Mouse (Mus musculus) thymus, postnatal 36 days (tissue): ENCODE measurements around the gene Gm20388.

ENCODE experiments used
- DNase-seq, 2 experiments: peaks; one replicate each; pipeline ENCODE4 v3.0.0; 2022; ENCODE audit warnings: mixed read lengths in 2 of 2

Gene Gm20388

DNA sequence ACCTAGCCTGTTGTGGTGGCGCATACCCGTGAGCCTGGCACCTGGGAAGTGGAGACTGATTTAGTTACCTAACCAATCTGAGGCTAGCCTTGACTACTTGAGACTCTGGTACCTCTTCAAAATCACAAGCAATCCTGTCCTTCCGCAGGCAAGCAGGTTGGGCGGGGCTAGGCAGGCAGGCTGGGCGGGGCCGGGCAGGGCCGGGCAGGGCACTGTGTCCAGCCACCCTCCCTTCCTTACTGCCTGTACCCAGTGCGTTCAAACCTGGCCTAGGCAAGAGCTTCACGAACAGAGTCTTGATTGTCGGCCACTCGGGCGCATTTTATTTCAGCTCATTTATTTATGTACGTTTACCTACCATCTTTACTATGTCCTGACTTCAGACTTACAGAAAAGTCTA lies 2949.2 kb downstream of the Gm20388 start:
- no peak for DNase-seq

DNA sequence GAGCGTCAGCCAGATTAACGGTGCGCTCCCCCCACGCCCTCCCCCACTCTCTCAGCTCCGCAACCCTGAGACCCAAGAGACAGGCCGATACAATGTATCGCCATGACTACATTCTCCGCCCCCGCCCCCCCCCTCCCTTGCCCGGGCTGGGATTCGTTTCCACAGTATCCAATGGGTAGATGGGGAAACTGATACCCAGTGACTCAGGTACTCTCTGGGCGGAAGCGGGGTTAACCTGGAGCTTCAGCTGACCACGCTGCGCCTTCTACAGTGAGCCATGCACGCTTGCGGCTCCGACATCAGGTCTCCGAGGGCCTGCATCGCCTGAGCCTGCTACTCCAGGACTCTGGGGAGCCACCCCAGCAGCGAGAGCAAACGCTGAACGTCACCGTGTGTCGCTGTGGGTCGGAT lies 2954.1 kb downstream of the Gm20388 start:
- no peak for DNase-seq

DNA sequence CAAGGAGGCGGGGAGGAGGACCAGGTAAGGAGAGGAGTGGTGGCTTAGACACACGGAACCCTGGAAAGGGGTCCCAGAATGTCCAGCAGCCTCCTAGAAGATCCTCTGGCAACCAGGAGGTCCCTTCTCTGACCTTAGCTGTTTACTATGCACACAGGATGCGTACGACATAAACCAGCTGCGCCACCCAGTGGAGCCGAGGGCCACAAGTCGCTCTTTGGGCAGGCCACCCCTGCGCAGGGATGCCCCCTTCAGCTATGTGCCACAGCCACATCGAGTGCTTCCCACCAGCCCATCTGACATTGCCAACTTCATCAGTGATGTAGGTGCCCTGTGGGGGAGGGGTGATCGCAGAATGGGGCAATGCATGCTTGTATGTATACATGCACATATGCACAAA lies 2954.8 kb downstream of the Gm20388 start:
- peak; percentile 48 to 56 for DNase-seq

DNA sequence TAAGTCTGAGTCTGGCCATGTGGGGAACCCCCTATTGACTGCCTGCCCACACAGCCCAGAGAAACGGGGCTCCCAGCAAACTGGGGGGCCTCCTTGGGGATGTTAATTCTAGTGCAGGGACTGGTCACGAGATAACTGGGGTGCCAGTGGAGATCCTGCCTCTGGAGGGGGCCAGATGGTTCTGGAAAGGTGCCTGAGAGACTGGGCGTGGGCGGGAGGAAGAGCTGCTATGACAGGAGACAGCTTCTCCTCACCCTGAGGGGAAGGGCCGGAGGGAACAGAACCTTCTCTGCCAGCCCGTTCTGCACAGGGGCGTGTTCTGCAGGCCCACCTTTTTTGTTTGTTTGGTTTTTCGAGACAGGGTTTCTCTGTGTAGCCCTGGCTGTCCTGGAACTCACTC lies 2955.6 kb downstream of the Gm20388 start:
- no peak for DNase-seq

DNA sequence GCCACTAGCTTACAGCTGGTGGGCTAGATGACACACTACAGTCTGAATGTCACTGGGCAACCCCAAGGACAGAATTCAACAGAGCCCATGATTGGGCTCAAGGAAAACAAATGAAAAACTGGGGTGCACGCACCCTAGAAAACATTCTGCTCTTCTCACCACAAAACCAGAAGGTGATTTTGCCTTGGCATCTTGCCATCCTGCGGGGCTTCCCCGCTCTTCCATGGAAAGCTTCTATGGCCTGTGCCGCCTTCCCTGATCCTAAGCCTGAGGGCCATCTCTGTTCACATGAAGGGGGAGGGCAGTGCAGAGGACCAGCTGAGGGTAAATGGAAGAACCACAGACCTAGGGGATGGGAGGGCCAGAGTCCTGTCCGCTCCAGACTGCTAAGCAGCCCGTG lies 2957.3 kb downstream of the Gm20388 start:
- no peak for DNase-seq

DNA sequence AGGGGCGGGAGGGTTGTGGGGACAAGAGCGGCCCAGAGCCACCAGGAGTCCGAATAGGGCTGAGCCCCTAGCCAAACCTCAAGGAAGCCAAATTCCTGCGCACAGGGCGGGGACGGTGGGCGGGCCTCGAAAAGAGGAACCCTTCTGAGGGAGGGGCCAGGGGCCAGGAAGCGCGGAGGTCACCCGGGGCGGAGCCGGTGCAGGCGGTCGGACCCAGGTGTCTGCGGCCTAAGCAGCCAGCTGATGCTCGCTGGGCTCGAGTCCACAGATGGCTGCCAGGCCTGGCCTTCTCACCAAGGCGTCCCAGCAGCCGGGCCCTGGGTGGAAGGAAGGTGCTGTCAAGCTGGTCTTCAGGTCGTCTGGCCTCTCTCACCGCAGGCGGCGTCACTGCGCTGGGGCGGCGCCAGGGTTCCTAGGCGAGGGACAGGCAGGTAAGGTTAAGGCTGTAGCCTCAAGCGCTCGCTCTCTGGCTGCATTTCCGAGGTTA lies 2959.8 kb downstream of the Gm20388 start:
- DNase-seq, result peak; percentile 83 to 87

DNA sequence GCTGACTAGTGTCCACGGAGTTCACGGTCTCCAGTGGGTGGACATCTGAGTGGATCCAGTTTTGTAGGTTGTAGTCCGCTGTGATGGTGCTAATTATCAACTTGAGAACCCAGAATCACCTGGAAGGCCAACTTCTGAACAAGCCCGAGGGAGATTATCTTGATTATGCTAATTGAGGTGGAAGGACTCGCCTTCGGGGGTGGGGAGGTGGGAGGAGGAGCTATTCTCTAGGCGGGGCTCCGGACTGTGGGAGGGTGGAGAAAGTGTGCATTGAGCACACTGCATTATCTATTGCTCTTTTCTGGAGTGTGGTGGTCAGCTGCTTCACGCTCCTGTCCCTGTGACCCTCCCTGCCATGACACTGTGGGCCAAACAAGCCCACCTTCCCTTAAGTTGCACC lies 2961.0 kb downstream of the Gm20388 start:
- DNase-seq, result no peak

DNA sequence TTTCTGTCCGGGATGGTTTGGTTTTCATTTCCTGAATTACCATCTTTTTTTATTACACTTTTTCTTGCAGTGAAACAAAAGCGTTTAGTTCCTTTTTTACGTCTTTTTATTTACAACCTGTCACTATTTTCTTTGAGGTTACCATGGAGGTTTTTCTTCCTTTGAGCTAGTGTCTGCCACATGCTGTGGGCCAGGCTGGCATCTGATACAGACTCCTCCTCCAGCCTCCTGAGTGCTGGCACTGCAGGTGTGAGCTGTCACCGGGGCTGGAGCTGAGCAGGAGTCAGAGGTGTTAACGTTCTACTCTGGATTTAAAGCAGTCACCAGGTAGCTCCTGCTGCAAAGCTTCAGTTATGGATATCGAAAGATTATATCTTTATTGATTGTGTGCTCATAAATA lies 2962.5 kb downstream of the Gm20388 start:
- DNase-seq, result peak in 1 of 2 experiments; percentile 49

DNA sequence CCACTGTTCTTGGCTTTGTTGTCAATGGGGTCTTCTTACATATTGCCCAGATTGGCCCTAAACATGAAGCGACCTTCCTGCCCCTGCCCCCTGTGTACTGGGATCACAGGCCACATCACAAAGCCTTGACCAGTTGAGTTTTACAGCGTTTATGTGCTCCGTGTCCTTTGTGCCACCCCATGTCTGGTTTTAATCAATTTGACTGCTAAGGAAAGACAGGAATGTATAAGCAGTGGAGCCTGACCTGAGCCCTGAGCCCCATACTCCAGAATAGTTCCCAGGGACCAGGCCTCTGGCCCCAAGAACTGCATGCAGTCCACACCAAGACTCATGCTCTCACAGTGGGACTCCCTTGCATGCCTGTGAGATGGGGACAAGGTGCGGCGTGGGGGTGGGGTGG lies 2964.5 kb downstream of the Gm20388 start:
- no peak for DNase-seq

DNA sequence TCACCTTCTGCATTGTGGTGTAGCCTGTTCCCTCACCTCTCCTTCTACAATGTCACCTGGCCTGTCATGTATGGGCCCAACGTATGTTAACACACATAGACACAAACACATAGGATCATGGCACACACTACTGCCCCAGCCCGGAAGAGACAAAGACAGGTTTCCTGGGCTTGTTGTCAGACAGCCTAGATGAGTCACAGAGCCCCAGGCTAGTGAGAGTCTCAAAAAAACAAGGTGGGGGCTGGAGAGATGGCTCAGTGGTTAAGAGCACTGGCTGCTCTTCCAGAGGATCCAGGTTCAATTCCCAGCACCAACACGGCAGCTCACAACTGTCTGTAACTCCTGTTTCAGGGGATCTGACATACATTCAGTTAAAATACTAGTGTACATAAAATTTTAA lies 2967.6 kb downstream of the Gm20388 start:
- no peak for DNase-seq

DNA sequence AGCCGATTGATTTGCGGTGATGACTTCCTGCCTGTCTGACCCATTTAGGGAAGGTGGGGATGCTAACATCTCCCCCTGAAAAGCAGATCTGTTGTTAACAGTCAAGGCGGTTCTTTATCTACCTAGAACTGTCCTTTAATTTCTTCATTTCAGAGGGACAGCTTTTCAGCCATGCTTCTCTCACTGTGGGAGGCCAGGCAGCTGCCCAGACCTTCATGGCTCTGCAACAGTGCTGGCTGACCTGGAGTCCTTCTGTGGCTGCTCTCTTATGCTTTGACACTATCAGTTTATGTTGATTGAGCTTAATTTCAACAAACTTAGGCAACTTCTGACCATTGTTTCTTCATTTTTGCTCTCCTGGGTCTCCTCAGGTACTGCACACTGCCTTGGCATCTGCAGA lies 2969.7 kb downstream of the Gm20388 start:
- no peak for DNase-seq

DNA sequence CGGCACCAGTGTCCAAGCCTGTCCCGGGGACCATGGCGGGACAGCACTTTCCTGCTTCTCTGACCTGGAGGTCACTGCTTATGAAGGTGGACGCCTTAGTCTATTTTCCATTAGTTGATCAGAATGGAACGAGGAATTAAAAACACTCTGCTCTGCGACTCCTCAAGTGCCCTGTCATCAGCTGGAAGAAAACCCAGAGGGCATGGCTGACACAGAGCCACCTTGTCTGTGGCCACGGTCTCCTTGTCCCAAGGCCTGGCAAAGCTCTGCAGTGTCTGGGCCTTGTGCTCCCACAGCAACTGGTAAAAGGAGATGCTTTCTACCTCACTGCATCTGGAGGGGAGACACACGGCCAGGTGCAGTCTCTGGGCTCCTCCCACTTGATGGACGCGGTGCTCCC lies 2973.0 kb downstream of the Gm20388 start:
- DNase-seq, result no peak

DNA sequence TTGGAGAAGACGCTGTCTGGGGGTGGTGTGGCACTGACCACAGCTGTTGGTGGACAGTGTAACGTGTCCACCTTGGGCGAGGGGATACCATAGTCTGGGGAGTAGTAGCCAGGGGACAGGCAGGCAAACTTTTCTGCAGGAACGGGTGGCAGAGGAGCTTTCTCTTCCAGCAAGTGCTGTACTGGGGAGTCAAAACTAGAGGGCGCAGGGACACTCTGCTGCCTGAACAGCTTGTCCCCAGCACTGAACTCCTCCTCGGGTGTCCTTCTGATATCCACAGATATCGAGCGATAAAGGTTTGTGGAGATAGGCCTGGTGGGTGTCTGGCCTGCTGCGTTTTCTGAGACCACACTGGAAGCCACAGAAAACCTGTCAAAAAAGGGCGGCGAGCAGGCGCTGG lies 2980.8 kb downstream of the Gm20388 start:
- DNase-seq, result no peak

DNA sequence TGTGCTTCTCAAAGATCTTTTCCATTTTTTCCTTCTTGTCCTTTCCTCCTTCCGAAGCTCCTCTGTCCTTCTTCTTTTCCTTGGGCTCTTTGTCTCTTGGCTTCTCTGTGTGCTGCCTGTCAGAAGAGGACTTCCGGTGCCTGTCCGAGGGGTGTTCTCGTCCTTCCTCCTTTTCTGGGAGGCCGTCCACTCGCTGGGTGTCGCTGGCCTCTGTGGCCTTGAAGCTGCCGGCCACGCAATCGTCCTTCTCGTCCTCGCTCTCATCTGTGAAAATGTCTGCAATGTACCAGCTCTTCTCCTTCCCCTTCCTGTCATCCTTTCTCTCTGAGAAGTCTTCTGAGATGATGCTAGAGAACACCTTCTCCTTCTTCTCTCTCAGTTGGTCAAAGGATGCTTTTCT lies 2982.8 kb downstream of the Gm20388 start:
- DNase-seq, result no peak

DNA sequence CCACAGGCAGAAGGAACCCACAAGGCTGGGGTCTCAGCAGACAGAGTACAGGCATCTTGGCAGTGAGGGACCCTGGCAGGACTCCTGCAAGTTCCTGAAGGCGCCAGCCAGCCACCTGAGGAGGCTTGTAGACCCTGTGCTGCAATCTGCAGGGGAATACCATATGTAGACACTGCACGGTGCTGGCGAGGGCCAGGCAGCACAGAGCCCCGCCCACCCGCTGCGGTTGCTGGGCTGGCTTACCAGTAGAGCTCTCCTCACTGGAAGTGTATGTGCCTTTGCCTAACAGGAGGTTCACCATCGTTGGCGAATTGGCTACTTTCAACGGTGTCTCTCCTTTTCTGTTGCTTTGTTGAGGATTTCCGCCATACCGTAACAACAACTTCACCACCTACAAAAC lies 2985.7 kb downstream of the Gm20388 start:
- DNase-seq, result peak in 1 of 2 experiments; percentile 17

DNA sequence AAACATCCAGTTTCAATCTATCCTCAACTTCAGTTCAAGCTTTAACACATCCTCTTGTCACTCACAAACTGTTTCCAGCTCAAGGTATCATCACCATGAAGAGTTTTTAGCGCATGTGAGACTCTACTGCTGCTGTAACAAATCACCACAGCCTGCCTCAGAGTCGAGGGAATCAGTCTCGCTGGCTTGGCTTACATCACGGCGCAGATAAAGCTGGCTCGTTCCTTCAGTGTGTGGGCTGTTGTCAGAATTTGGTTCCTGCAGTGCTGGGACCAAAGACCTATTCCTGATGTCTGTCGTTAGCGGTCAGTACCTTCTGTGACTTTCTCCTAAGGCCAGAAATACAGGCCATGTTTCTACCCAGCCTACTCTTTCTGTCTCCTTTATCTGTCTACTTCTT lies 2986.6 kb downstream of the Gm20388 start:
- no peak for DNase-seq

DNA sequence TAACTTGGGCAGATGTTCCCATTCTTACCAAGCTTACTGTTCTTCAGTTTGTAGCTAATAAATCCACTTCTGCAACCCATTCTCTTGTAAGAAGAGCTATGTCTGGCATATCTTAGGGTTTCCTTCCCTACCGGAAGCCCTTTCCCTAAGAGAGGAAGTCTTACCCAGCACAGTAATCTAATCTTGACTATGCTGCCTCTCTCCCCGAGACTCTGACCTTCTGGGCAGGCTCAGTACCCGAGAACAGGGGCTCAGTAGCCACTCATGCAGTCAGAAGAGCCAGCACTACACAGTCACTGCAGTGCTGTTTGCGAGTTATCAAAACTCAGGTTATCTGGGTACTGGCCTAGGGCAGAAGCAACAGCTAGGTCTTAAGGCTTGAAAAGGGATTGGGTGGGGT lies 2987.4 kb downstream of the Gm20388 start:
- DNase-seq, result no peak

DNA sequence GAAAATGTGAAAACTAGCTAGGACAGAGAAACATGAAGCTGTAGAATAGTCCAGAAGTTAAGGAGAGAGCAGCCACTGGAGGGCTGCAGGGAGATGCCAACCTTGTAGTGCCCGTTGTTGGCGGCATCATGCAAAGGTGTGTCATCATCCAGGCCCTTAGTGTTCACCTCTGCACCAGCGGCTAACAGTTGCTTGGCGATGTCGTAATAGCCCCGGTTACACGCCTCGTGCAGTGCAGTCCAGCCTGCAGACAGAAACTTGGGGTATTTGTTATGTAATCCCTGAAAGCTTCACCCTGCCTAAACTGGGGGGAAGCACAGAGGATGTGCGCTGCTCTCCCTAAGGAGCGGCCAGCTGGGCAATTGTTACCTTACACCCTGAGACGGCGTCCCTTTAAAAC lies 2987.8 kb downstream of the Gm20388 start:
- peak in 1 of 2 experiments; percentile 2 for DNase-seq

DNA sequence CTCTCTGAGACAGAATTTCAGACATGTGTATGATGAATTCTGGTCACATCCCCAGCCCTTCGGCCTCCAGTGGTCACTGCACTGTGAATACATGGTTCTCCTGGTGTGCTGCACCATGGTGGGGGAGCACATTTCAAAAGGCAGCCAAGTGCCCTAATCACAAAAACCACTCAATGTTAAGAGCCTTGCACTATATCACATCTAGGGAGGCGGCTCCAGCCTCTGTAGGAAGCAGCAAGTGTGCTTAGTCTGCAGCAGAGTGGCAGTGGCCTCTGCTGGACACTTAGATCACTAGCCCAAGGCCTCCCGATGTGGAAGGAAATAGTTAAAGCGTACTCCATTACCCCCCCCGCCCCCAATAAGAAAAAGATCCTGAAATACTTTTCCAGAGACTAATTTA lies 2988.4 kb downstream of the Gm20388 start:
- no peak for DNase-seq

DNA sequence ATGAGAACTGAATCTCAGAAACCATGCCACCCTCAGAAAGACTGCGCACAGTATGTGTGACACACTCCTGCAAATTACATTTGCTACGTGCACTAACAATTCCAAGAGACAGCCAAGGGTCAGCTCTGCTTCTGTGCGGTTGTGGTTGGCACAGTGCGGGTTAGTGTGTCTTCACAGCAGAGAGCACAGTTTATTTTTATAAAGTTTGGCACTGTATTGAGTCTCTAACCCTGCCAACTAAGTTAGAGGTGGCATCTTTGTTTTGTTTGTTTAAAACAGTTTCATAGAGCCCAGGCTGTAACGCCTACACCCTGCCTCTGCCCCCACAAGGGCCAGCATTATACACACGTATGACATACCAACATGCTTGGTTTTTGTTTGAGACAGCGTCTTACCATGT lies 2990.8 kb downstream of the Gm20388 start:
- DNase-seq, result no peak

DNA sequence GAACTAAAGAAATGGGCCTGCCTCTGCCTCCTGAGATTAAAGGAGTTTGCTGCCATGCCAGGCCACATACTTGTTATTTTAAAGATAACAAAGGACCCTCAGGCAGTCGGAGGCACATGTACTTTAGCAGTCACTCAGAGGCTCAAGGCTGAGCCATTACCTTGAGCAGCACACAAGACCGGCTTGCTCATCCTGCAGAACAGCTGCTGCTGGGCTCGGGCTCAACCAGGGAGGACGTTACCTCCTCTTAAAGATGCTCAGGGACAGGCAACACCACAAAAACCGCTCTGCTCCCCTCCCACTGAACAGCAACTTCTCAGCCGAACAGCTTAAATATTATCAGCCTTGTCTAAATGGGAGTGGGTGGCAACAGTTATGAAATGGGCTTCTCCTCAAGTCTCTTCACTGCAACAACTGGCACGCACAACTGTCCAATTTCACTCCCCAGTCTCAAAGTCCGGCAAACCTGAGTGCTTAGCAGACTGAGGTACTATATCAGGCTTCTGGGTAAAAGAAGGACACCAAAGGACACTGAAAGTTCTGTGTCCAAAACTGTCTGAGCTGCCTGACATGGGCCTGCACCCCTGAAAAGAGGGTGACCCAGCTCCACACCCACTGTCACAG lies 2991.4 kb downstream of the Gm20388 start:
- DNase-seq, result no peak

DNA sequence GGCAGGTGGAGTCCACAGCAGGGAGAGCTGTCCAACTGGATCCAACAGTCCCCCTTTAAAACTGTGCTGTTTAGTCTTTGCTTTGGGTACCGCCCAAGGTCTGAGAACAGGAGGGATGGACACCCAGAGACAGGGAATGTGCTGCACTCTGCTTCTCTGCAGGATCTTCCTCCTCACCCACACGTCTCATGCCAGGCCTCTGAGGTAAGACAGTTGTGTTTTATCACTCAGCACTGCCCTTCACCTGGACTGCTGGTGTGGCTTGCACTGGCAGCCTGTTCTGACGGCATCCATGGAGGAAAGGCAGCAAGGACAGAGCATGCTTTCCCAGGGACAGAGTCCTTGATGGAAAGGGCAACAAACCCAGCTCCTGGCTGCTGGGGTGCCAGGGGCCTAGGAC lies 2991.9 kb downstream of the Gm20388 start:
- DNase-seq, result no peak

DNA sequence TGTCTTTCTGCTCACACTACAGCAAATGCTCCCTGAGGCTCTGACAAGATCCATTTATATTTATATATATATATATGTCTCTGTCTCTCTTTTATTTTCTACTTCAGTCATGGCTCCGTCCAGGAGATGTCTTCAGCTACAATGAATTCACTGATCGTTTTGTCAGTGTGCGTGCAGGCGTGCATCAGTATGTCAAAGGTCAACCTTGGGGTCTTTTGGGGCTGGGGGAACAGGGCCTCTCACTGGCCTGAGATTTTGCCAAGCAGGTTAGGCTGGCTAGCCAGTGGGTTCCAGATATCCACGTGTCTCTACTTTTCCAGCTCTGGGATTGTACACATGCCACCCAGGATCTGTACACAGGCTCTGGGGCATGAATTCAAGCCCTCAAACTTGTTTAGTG lies 2992.4 kb downstream of the Gm20388 start:
- DNase-seq, result no peak

DNA sequence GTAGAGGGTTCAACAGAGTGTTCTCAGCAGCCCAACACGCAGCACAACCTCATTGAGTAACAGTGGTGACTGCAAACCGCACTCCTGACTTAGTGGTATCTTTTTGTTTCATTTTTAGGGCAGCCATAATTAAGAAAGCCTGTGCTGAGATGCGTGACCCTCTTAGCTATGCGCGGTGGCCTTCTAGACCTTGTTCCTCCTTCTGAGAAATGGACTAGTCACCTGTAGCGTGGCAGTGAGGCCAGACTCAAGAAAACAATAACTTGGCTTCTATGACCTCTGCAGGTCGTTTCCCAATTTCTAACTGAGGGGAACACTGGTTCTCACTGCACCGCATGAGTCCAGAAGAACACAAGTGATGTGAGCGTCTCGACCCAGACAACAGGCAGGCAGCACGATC lies 2993.9 kb downstream of the Gm20388 start:
- DNase-seq, result no peak

DNA sequence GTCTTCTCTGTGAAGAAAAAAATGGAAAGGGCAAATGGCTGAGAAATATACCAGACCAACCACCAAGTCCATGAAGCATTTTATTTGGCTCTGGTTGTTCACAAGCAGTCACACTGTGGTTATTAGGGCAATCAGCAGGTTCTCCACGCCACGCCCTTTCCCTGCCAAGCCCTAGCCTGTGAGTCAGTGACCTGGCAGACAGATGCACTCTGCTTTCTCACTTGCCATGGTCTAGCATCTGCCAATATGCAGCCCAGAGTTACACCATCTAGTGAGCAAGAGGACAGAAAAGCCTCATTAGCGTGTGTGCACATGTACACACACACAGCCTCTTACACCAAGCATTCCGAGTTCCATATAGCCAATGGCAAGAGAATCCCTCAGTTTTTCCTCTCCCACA lies 2994.7 kb downstream of the Gm20388 start:
- no peak for DNase-seq
